Comparison of ENCODE assay signal across 14 mouse cellular contexts in the genomic region with DNA sequence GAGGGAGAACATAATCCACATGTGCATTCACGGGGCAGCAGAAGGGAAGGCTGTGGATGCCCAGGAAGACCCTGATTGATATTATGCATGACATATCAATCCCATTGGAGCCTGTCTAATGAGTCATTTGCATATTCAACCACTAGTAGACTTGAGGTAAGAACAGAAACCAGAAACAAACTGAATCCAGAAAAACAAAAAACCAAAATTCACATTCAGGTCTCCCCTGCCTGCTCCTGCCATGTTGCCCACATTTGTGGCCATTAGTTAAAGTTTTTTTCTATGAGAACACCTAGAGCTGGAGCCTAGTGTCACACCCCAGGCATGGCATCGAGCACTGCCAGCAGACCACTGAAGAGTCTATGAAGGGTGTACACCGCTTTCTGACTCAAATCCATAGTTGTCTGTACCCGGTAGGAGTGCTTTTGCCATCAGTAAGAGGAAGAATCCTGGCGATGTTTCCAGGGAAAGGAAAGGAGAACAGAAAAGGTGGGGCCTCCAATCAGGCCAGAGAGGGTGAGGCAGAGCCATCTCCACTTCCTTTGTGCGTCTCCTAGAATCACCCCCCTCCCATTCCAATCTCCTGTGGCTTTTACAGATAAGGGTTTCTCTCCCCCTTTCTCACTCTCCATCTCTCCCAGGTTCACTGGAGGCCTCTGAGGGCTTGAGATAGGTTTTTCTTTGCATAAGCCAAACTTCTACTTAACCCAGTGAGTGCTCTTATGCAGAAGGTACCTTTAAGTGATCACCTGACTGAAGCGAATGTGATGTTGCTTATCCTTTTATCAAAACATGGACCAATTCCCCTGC. TPM values are rescaled to one million over a fixed set of nuclear protein-coding genes. Genes with fewer than 3 reads are reported as not detected.
DNase-seq lines count a peak whose midpoint lies in the region; ATAC-seq and TF ChIP-seq lines count a peak whose summit lies in the region.
"Had no signal": no experiment of that assay in that cellular context is flagged by ENCODE, and none has a peak within 500 bp of the region (broad histone marks: within the 10 kb centered on the region; RNA-seq: fewer than 3 reads in every experiment).

No protein-coding gene starts in this region.

- H3K4me1 ChIP-seq in midbrain, embryonic 11.5 days (ENCODE audit: control insufficient read depth, insufficient read depth, low read length): no peaks in the 10 kb centered on the region; the same call in 1 of the 2 replicates
- H3K4me1 ChIP-seq in midbrain, embryonic 15.5 days: no peaks in the 10 kb centered on the region
- H3K4me1 ChIP-seq in bone marrow, adult 2 months (ENCODE audit: control insufficient read depth, insufficient read depth, low read length): peaks cover 25% of the 10 kb centered on the region
- H3K4me1 ChIP-seq in liver, postnatal 0 days (ENCODE audit: insufficient read depth): peaks cover 58% of the 10 kb centered on the region

- no peak; the same call in 1 of the 2 replicates for TF ChIP-seq POLR2A in bone marrow, adult 2 months (IDR thresholded peaks at IDR 0.05; ENCODE audit: borderline replicate concordance, control insufficient read depth, low read depth, low read length)

- WGBS in midbrain, embryonic 11.5 days: 85% methylated on average over 7 of the region's 7 CpGs
- 76% methylated on average over 7 of the region's 7 CpGs for WGBS in midbrain, embryonic 15.5 days
- WGBS in bone marrow, adult 2 months: 33% methylated on average over 7 of the region's 7 CpGs
- WGBS in liver, postnatal 0 days (ENCODE audit: insufficient replicate concordance): 47% methylated on average over 7 of the region's 7 CpGs

- TF ChIP-seq CTCF in gastrocnemius, adult 2 months (IDR thresholded peaks at IDR 0.05): no peak
- TF ChIP-seq CTCF in bone marrow, adult 2 months (IDR thresholded peaks at IDR 0.05; ENCODE audit: control insufficient read depth, insufficient read depth, low read length): no peak
- TF ChIP-seq CTCF in liver, postnatal 0 days (IDR thresholded peaks at IDR 0.05; ENCODE audit: low read depth): no peak

- DNase-seq in gastrocnemius, adult 2 months: no peak
- no peak for DNase-seq in gastrocnemius, adult 8-10 months (ENCODE audit: low spot score in 2 of 2)
- peak; percentile 17 for DNase-seq in midbrain, embryonic 11.5 days (ENCODE audit: low spot score, missing footprints)
- DNase-seq in liver, postnatal 0 days: no peak
- no peak for DNase-seq in lung, postnatal 36 days
- DNase-seq in layer of hippocampus, postnatal 36 days: no peak
- DNase-seq: cerebellum, postnatal 14 days; gastrocnemius, postnatal 25 days had no signal

- TF ChIP-seq EP300 in liver, postnatal 0 days (IDR thresholded peaks at IDR 0.05; ENCODE audit: low read depth): no peak

- no peak for ATAC-seq in midbrain, embryonic 11.5 days (ENCODE audit: low FRiP score)
- ATAC-seq in midbrain, embryonic 15.5 days (replicated peaks): no peak
- ATAC-seq in liver, postnatal 0 days: no peak
- ATAC-seq: midbrain, embryonic 13.5 days had no signal

- H3K27ac ChIP-seq in gastrocnemius, adult 2 months: peak overlapping the region; percentile 56
- H3K27ac ChIP-seq in midbrain, embryonic 11.5 days (ENCODE audit: low read depth, low read length): no peak overlapping the region
- H3K27ac ChIP-seq in midbrain, embryonic 15.5 days: no peak overlapping the region
- peak overlapping the region; percentile 76 for H3K27ac ChIP-seq in bone marrow, adult 2 months (ENCODE audit: control insufficient read depth, insufficient read depth, low read depth, low read length, poor library complexity)
- H3K27ac ChIP-seq in liver, postnatal 0 days (ENCODE audit: low read depth): peak overlapping the region; percentile 84
- H3K27ac ChIP-seq: hindbrain, embryonic 10.5 days; midbrain, embryonic 13.5 days had no signal

- H3K27me3 ChIP-seq in midbrain, embryonic 11.5 days (ENCODE audit: control insufficient read depth, insufficient read depth, low read length): no peaks in the 10 kb centered on the region
- no peaks in the 10 kb centered on the region for H3K27me3 ChIP-seq in midbrain, embryonic 15.5 days (replicated peaks)
- H3K27me3 ChIP-seq in liver, postnatal 0 days (ENCODE audit: insufficient read depth, low read length): no peaks in the 10 kb centered on the region
- H3K27me3 ChIP-seq: heart, embryonic 12.5 days; midbrain, embryonic 13.5 days had no signal

- no peaks in the 10 kb centered on the region for H3K36me3 ChIP-seq in midbrain, embryonic 11.5 days (ENCODE audit: control insufficient read depth, insufficient read depth, low read length)
- H3K36me3 ChIP-seq in midbrain, embryonic 15.5 days (replicated peaks): no peaks in the 10 kb centered on the region
- H3K36me3 ChIP-seq in liver, postnatal 0 days (replicated peaks; ENCODE audit: insufficient read depth, low read length): no peaks in the 10 kb centered on the region
- H3K36me3 ChIP-seq: heart, embryonic 12.5 days; hindbrain, embryonic 10.5 days; midbrain, embryonic 13.5 days had no signal

- no peak overlapping the region for H3K4me2 ChIP-seq in midbrain, embryonic 11.5 days
- H3K4me2 ChIP-seq in midbrain, embryonic 15.5 days: no peak overlapping the region
- peak overlapping the region; percentile 57 for H3K4me2 ChIP-seq in liver, postnatal 0 days (ENCODE audit: low read depth, low read length)
- H3K4me2 ChIP-seq: heart, embryonic 12.5 days; midbrain, embryonic 13.5 days had no signal

- no peak overlapping the region for H3K9ac ChIP-seq in midbrain, embryonic 11.5 days (ENCODE audit: low read length)
- H3K9ac ChIP-seq in midbrain, embryonic 15.5 days: no peak overlapping the region
- H3K9ac ChIP-seq in liver, postnatal 0 days (replicated peaks): no peak overlapping the region
- H3K9ac ChIP-seq: heart, embryonic 12.5 days; midbrain, embryonic 13.5 days had no signal

- intact Hi-C loops in gastrocnemius, adult 2 months (cut with DNase I): no loop called here

- no peaks in the 10 kb centered on the region for H3K9me3 ChIP-seq in midbrain, embryonic 11.5 days (ENCODE audit: control insufficient read depth, low read length)
- H3K9me3 ChIP-seq in midbrain, embryonic 15.5 days: no peaks in the 10 kb centered on the region
- no peaks in the 10 kb centered on the region for H3K9me3 ChIP-seq in liver, postnatal 0 days (ENCODE audit: low read length)
- H3K9me3 ChIP-seq: heart, embryonic 12.5 days; hindbrain, embryonic 10.5 days; midbrain, embryonic 13.5 days had no signal

- no peak overlapping the region for H3K4me3 ChIP-seq in gastrocnemius, adult 2 months
- no peak overlapping the region for H3K4me3 ChIP-seq in midbrain, embryonic 11.5 days (ENCODE audit: low read depth, low read length)
- no peak overlapping the region for H3K4me3 ChIP-seq in midbrain, embryonic 15.5 days
- no peak overlapping the region for H3K4me3 ChIP-seq in bone marrow, adult 2 months (replicated peaks; ENCODE audit: control insufficient read depth, low read depth, low read length)
- H3K4me3 ChIP-seq in liver, postnatal 0 days (ENCODE audit: low read depth, low read length): no peak overlapping the region
- H3K4me3 ChIP-seq: heart, embryonic 12.5 days; hindbrain, embryonic 10.5 days; midbrain, embryonic 13.5 days; myocyte had no signal

RNA-seq across cellular contexts. Expression of a gene that starts 32.0 kb away (rescaled TPM):
- total RNA-seq in gastrocnemius, adult 2 months (2021): 1 to 10 TPM; 7.9 to 8.5 TPM
- total RNA-seq in gastrocnemius, adult 8-10 months (2022): 1 to 10 TPM; 4.3 to 9.0 (median 5.6) TPM
- polyA plus RNA-seq in midbrain, embryonic 11.5 days (2014; fragmentation: Nextera tagmentation; extraction: Ambion mirVana): 12.6 and 12.8 TPM in 2 replicates
- 7.9 and 8.1 TPM in 2 replicates for polyA plus RNA-seq in midbrain, embryonic 15.5 days (2015; fragmentation: Nextera tagmentation; extraction: Ambion mirVana)
- polyA plus RNA-seq in bone marrow, adult 2 months (2011; ENCODE audit: insufficient read depth, insufficient read length, low replicate concordance, missing spikeins): 17.4 and 33.9 TPM in 2 replicates
- polyA plus RNA-seq in liver, postnatal 0 days (2015; fragmentation: Nextera tagmentation; extraction: Ambion mirVana): 9.4 and 11.5 TPM in 2 replicates
- 1 to 10 TPM; 5.4 to 6.3 TPM for total RNA-seq in layer of hippocampus, postnatal 36 days (2021)
- polyA plus RNA-seq: myocyte had no signal

Comparison
In these comparisons a context has a peak if more than half of its experiments do, and no peak if none do; other contexts are left out.
1. H3K27ac ChIP-seq: peak in gastrocnemius, adult 2 months (single experiment), bone marrow, adult 2 months (single experiment) and liver, postnatal 0 days (single experiment); none in midbrain, embryonic 11.5 days (single experiment) and midbrain, embryonic 15.5 days (single experiment).